Mouse (Mus musculus) skeletal muscle tissue, adult 2 months (tissue): ENCODE measurements around the gene Scin.

Experiments
- DNase-seq: peaks from one replicate; pipeline ENCODE4 v3.0.0-alpha.2; 2012; ENCODE audit warnings: low read depth, low spot score

Gene Scin

GRCm38 (mm10) chr12:40027846-40028245 is 106.2 kb downstream of the Scin start:
- DNase-seq, result no peak

- no peak for DNase-seq
Measured at GRCm38 (mm10) chr12:40027444-40027843, 106.6 kb downstream of the Scin start.

- no peak for DNase-seq
Measured at GRCm38 (mm10) chr12:40023918-40024317, 110.1 kb downstream of the Scin start.

- DNase-seq, result no peak
Measured at GRCm38 (mm10) chr12:40023014-40023642, 110.9 kb downstream of the Scin start.

GRCm38 (mm10) chr12:40022344-40022743 is 111.7 kb downstream of the Scin start:
- DNase-seq, result no peak

- DNase-seq, result no peak
Measured at GRCm38 (mm10) chr12:40017955-40018505, 116.0 kb downstream of the Scin start.

- peak; percentile 76 for DNase-seq
Measured at GRCm38 (mm10) chr12:40016648-40017460, 117.2 kb downstream of the Scin start.

- DNase-seq, result no peak
Measured at GRCm38 (mm10) chr12:40016068-40016467, 118.0 kb downstream of the Scin start.

GRCm38 (mm10) chr12:40009866-40010265 is 124.2 kb downstream of the Scin start:
- peak; percentile 46 for DNase-seq
